Mouse (Mus musculus) midbrain, embryonic 16.5 days (tissue): ENCODE data around the gene Rnaseh2b. TPM values are rescaled to one million over a fixed set of nuclear protein-coding genes. Genes with fewer than 3 reads are reported as not detected.

Source experiments
- ATAC-seq: fragments of 200-750 bp; cut with Nextera tagmentation; 2 replicates; pipeline ENCODE4 v1.8.0; 2017; ENCODE audit warnings: moderate TSS enrichment
- H3K27ac ChIP-seq: fragments of 300-500 bp; sonication (generic); 2 replicates; pipeline ENCODE4 v1.5.1; 2014; ENCODE audit warnings: mild to moderate bottlenecking, low read length, mixed read lengths
- H3K27me3 ChIP-seq: fragments of 300-500 bp; sonication (generic); 2 replicates; pipeline ENCODE4 v1.6.1; 2014; ENCODE audit warnings: low read depth, low read length, mixed read lengths; ENCODE audit not compliant: control insufficient read depth, insufficient read depth
- H3K36me3 ChIP-seq: fragments of 300-500 bp; sonication (generic); 2 replicates; pipeline ENCODE4 v1.6.1; 2014; ENCODE audit warnings: mild to moderate bottlenecking, low read length, moderate library complexity, mixed read lengths; ENCODE audit not compliant: control insufficient read depth, insufficient read depth
- H3K4me1 ChIP-seq: fragments of 300-500 bp; sonication (generic); 2 replicates; pipeline ENCODE4 v1.6.1; 2014; ENCODE audit warnings: mild to moderate bottlenecking, low read length, mixed read lengths; ENCODE audit not compliant: control insufficient read depth, insufficient read depth
- H3K4me2 ChIP-seq: fragments of 300-500 bp; sonication (generic); 2 replicates; pipeline ENCODE4 v1.6.1; 2014; ENCODE audit warnings: mild to moderate bottlenecking, low read length, mixed read lengths
- H3K4me3 ChIP-seq: fragments of 300-500 bp; sonication (generic); 2 replicates; pipeline ENCODE4 v1.5.1; 2014; ENCODE audit warnings: low read depth, mild to moderate bottlenecking, low read length, moderate library complexity, mixed read lengths
- H3K9ac ChIP-seq: fragments of 300-500 bp; sonication (generic); 2 replicates; pipeline ENCODE4 v1.6.1; 2014; ENCODE audit warnings: low read depth, low read length, mixed read lengths
- H3K9me3 ChIP-seq: fragments of 300-500 bp; sonication (generic); replicated peaks from 2 replicates; pipeline ENCODE4 v1.6.1; 2014; ENCODE audit warnings: mild to moderate bottlenecking, low read length, mixed read lengths; ENCODE audit not compliant: control insufficient read depth, poor library complexity, severe bottlenecking
- WGBS: fragments of 180-500 bp; shearing (Covaris S2); extraction: QIAGEN DNeasy Blood & Tissue Kit; methylation state at CpG from one replicate; pipeline ENCODE4 v1.1.7; 2014; 5-methylcytosine and 5-hydroxymethylcytosine counted together
- polyA plus RNA-seq: library from polyadenylated mRNA; unstranded; fragments of >200 nt; fragmentation: Nextera tagmentation; extraction: Ambion mirVana; gene quantifications from 2 replicates; pipeline ENCODE4 v1.2.1, GENCODE M21; 2015

Rnaseh2b gene
- polyA plus RNA-seq: 27.4 and 32.0 TPM in 2 replicates

DNA sequence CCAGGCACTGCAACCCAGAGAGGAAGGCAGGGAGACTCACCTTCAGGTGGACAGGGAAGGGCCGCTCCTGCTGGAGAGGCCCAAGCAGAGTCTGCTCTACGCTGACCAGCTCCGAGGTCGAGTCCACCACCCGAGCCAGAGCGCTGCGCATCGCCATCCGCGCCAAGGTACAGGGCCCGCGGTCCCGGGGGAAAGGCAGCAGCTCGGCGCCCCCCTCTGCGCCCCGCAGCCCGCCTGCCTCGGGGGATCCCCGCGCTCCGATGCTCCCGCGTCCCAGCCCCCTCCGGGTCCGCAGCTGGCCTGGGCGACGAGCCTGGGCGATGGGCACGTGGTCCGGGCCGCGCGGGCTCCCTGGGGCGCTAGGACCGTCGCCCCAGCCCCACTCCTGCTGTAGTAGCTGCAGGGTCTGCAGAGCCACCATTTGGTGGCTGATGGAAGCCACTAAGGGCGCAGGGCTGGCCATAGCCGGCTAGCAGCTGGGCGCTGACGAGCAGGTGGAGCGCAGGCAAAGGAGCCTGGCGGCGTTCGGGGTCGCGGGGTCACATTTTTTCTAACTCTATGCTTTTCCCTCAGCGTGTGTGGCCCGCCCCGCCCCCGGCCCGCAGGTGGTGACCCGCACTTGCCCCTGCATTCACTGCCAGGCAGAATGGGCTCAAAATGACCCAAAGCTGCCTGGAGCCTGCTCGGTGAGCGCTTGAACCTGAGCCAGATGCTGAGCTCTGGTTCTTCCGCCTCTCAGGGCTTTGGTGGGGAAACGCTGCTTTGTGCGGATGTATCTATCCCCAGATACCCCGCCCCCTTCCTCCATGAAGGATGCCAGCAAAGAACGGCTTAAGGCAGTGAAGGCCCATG, at the start of gene Rnaseh2b, which contains the start of gene Dleu7:
Rnaseh2b (plus strand) TSS at position 102 of the 852 bp plus-strand sequence.
Dleu7 (minus strand) TSS at position 560 of the 852 bp plus-strand sequence.
- H3K4me1 ChIP-seq: peaks cover 3% of the 10 kb centered on the region; the same call in 1 of the 2 replicates
- H3K4me2 ChIP-seq: peak within 1 kb of the TSS; percentile 94
- WGBS: under 1% methylated on average over 40 of the region's 60 CpGs
- H3K27ac ChIP-seq: peak within 1 kb of the TSS; percentile 64
- H3K27me3 ChIP-seq: no peaks in the 10 kb centered on the region
- no peaks in the 10 kb centered on the region for H3K36me3 ChIP-seq
- H3K9me3 ChIP-seq: no peaks in the 10 kb centered on the region
- H3K9ac ChIP-seq: peak within 1 kb of the TSS; percentile 78
- peak; percentile 89 for ATAC-seq
- peak within 1 kb of the TSS; percentile 60 for H3K4me3 ChIP-seq

DNA sequence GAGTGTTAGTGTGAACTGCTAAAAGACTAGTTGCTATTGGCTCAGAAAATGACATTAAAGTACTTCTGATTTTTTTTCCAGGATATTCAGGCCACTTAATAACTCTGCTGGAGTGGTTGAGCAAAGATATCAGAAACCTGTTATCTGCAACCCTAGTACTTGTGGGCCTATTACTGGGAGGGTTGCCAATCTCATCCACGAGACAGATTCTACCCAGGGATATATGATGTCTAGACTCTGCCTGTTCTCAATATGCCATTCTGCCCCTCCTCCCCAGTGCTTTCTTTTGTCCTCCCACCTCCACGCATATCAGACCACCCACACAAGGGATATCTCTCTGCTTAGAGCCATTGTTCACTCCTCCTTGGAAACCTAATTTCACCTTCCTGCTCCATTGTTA, 48.9 kb upstream of the Rnaseh2b start:
- Histone ChIP-seq H3K27me3 (no peaks in the 10 kb centered on the region), H3K4me3 (no peak overlapping the region), H3K4me2 (no peak overlapping the region), H3K9me3 (no peaks in the 10 kb centered on the region), H3K27ac (no peak overlapping the region), H3K36me3 (no peaks in the 10 kb centered on the region), H3K9ac (no peak overlapping the region), H3K4me1 (no peaks in the 10 kb centered on the region)
- WGBS: 70% methylated on average over 2 of the region's 2 CpGs
- no peak for ATAC-seq

DNA sequence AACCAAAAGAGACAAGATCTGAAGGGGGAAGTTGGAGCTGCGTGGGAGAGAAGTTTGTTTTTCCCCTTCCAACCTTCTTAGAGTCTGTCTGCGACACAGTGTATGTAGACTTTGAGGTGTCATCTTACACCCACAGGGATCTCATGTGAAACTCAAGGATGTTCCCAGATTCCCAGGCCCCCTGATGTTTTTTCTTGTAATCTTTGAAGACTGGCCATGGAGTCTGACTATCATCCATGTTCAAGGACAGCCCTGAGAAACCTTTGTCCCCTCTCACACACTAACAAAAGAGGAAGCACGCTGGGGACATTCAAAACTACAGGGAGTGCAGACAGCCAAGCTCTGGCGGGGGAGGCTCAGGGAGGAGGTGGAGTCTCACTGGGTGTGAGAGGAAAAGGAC, 46.8 kb upstream of the Rnaseh2b start:
- H3K9ac ChIP-seq: no peak overlapping the region
- H3K4me1 ChIP-seq: no peaks in the 10 kb centered on the region
- no peak overlapping the region for H3K27ac ChIP-seq
- H3K4me3 ChIP-seq: no peak overlapping the region
- ATAC-seq: no peak
- H3K9me3 ChIP-seq: no peaks in the 10 kb centered on the region
- H3K36me3 ChIP-seq: no peaks in the 10 kb centered on the region
- WGBS: 17% methylated on average over 4 of the region's 4 CpGs
- no peak overlapping the region for H3K4me2 ChIP-seq
- H3K27me3 ChIP-seq: no peaks in the 10 kb centered on the region

DNA sequence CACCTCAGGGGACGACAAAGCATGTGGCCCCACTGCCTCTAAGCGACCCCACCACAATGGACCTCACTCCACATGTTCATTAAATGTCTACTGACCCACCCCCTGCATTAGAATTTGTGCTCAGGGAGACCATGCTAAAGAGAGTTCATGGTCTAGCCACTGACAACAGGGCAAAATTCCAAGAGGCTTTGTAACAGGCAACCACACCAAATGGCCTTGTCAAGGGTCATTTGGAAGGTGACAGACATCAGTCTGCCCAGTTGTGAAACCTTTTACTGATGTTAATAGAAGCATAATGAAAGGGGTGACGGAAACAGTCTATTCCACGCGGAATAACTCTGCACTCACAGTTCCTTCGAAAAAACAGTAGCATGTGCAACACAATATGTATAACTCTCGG, 44.0 kb upstream of the Rnaseh2b start:
- H3K9me3 ChIP-seq: no peaks in the 10 kb centered on the region
- H3K27ac ChIP-seq: no peak overlapping the region
- H3K4me2 ChIP-seq: no peak overlapping the region
- H3K36me3 ChIP-seq: no peaks in the 10 kb centered on the region
- ATAC-seq: no peak
- no peaks in the 10 kb centered on the region for H3K4me1 ChIP-seq
- no peak overlapping the region for H3K9ac ChIP-seq
- no peak overlapping the region for H3K4me3 ChIP-seq
- 81% methylated on average over 7 of the region's 7 CpGs for WGBS
- no peaks in the 10 kb centered on the region for H3K27me3 ChIP-seq

DNA sequence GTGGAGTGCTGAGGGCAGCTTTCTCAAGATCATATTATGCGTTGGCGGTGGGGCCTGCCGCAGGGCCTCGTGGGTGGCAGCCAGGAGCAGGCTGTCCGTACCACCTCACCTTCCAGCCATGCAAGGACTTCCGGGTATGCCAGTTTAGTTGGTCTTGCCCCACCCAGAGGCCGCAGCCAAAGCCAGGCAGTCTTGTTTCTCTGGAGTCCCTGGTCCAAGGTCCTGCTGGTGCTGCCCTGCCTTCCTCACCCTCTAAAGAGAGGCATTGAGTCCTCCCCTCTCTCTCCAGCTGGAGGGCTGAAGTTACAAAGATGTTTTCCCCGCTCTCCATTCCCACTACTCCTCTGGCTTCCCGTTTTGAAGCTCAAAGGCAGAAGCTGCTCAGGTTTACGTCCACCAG, 43.6 kb upstream of the Rnaseh2b start:
- Histone ChIP-seq H3K4me1 (no peaks in the 10 kb centered on the region), H3K4me3 (no peak overlapping the region), H3K9me3 (no peaks in the 10 kb centered on the region), H3K4me2 (no peak overlapping the region), H3K27ac (no peak overlapping the region), H3K36me3 (no peaks in the 10 kb centered on the region), H3K9ac (no peak overlapping the region), H3K27me3 (no peaks in the 10 kb centered on the region)
- no peak for ATAC-seq
- 88% methylated on average over 10 of the region's 10 CpGs for WGBS

DNA sequence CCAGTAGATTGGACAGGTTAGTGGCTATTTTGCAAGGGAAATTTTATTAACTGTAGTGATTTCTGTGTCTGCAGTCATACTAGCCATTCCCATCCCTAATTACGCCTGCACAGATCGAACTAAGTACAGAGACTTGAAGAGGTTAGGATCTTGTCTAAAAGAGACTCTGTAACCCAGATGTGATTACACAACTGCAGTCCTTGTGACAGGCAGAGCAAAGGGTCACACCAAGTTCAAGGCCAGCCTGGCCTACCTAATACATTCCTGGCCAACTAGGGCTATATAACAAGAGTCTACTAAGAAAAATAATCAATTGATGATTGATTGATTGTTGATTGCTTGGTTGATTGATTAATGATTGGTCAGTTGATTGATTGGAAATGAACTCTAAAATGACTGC, 43.1 kb upstream of the Rnaseh2b start:
- 96% methylated on average over 2 of the region's 2 CpGs for WGBS
- Histone ChIP-seq H3K36me3 (no peaks in the 10 kb centered on the region), H3K4me2 (no peak overlapping the region), H3K4me1 (no peaks in the 10 kb centered on the region), H3K9me3 (no peaks in the 10 kb centered on the region), H3K27me3 (no peaks in the 10 kb centered on the region), H3K27ac (no peak overlapping the region), H3K9ac (no peak overlapping the region), H3K4me3 (no peak overlapping the region)
- no peak for ATAC-seq

DNA sequence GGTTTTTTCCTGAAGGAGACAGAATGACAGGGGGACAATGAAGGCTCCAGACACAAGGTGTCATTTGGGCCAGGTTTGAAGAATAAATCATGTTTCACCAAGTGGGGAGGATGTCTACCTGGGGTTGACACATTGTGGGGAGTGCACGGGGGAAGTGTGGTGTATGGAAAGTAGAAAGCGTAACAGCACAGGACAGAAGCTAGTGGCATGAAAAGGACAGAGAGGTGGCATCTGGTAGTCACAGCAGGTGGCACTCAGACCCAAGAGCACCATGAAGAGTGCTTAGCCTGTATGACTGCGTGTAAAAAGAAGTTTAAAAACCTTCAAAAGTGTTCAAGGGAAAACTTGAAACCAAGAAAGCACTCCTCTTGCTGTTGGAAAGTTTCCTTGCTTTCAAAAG, 42.3 kb upstream of the Rnaseh2b start:
- 69% methylated on average over 3 of the region's 3 CpGs for WGBS
- Histone ChIP-seq H3K36me3 (no peaks in the 10 kb centered on the region), H3K9ac (no peak overlapping the region), H3K27ac (no peak overlapping the region), H3K4me2 (no peak overlapping the region), H3K4me3 (no peak overlapping the region), H3K27me3 (no peaks in the 10 kb centered on the region), H3K9me3 (no peaks in the 10 kb centered on the region), H3K4me1 (no peaks in the 10 kb centered on the region)
- no peak for ATAC-seq

DNA sequence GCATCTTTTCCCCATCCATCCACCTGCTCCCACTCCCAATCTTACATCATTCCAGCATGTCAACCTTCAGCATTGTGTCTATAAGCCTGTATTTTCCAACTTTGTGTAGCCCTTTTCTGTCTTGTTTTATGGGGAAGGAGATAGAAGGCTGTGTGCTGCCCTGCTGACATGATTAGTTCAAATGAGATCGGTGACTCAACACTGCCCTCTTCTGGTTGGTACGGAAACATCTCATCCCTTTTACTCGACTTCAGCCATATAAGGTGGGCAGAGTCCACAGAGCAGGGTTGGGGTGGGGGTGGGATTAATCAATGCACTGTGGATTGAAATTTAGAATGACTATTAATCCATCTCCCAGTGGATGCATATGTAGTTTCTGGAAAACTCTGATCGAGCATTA, 40.4 kb upstream of the Rnaseh2b start:
- Histone ChIP-seq H3K9ac (no peak overlapping the region), H3K4me3 (no peak overlapping the region), H3K4me2 (no peak overlapping the region), H3K36me3 (no peaks in the 10 kb centered on the region), H3K27ac (no peak overlapping the region), H3K4me1 (no peaks in the 10 kb centered on the region), H3K27me3 (no peaks in the 10 kb centered on the region), H3K9me3 (no peaks in the 10 kb centered on the region)
- ATAC-seq: peak; percentile 66
- WGBS: 6% methylated on average over 4 of the region's 4 CpGs

DNA sequence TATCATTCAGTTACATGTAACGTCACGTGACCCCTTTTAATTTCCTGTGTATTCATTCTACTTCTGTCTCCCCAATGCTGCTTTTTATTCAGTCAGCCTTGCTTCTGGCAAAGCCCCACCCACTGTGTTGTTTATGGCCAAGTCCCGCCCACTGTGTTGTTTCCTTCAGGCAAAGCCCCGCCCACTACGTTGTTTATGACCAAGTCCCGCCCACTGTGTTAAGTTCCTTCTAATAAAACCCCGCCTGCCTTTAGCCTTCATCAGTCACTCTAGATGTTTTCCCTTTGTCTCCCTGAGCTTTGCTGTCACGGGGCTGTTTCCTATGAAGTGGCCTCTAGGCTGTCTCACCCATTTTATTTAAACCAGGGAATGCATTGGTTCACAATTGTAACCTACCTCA, 38.0 kb upstream of the Rnaseh2b start:
- WGBS: 65% methylated on average over 8 of the region's 8 CpGs
- Histone ChIP-seq H3K4me2 (no peak overlapping the region), H3K4me3 (no peak overlapping the region), H3K4me1 (no peaks in the 10 kb centered on the region), H3K9me3 (no peaks in the 10 kb centered on the region), H3K36me3 (no peaks in the 10 kb centered on the region), H3K27me3 (no peaks in the 10 kb centered on the region), H3K27ac (no peak overlapping the region), H3K9ac (no peak overlapping the region)
- ATAC-seq: no peak
